Mouse (Mus musculus) kidney, adult 9 months (tissue): Measurements from ENCODE around the gene Lhx1.

ENCODE experiments used
- DNase-seq: peaks from one replicate; pipeline ENCODE4 v3.0.0; 2022

Gene Lhx1

GRCm38 (mm10) chr11:84524511-84525270 lies 644 bp downstream of the Lhx1 start:
- peak; percentile 31 for DNase-seq

GRCm38 (mm10) chr11:84523841-84524510 lies 1.4 kb downstream of the Lhx1 start:
- DNase-seq: peak; percentile 56

- DNase-seq: peak; percentile 46
These were observed 2.0 kb downstream of the Lhx1 start for GRCm38 (mm10) chr11:84523321-84523831.

GRCm38 (mm10) chr11:84522577-84523320 lies 2.6 kb downstream of the Lhx1 start:
- peak; percentile 77 for DNase-seq

- DNase-seq: peak; percentile 7
These were observed 3.5 kb downstream of the Lhx1 start for GRCm38 (mm10) chr11:84521751-84522299.

- DNase-seq: no peak
These were observed 4.3 kb downstream of the Lhx1 start for GRCm38 (mm10) chr11:84521071-84521390.

- no peak for DNase-seq
These were observed 4.9 kb downstream of the Lhx1 start for GRCm38 (mm10) chr11:84520269-84521070.

GRCm38 (mm10) chr11:84519576-84520268 lies 5.6 kb downstream of the Lhx1 start:
- peak; percentile 7 for DNase-seq

- peak; percentile 13 for DNase-seq
These were observed 6.3 kb downstream of the Lhx1 start for GRCm38 (mm10) chr11:84519036-84519435.

- DNase-seq: no peak
These were observed 7.1 kb downstream of the Lhx1 start for GRCm38 (mm10) chr11:84518261-84518660.

GRCm38 (mm10) chr11:84517431-84517830 lies 7.9 kb downstream of the Lhx1 start:
- DNase-seq: no peak

- no peak for DNase-seq
These were observed 8.7 kb downstream of the Lhx1 start for GRCm38 (mm10) chr11:84516501-84517240.

GRCm38 (mm10) chr11:84513171-84514116 lies 11.9 kb downstream of the Lhx1 start, which contains the start of gene Aatf:
Aatf (minus strand) TSS chr11:84513522.
- peak; percentile 98 for DNase-seq

GRCm38 (mm10) chr11:84512031-84512430 lies 13.3 kb downstream of the Lhx1 start:
- no peak for DNase-seq

GRCm38 (mm10) chr11:84504296-84504695 lies 21.0 kb downstream of the Lhx1 start:
- DNase-seq: no peak

GRCm38 (mm10) chr11:84497944-84498343 lies 27.4 kb downstream of the Lhx1 start:
- peak; percentile 38 for DNase-seq

- no peak for DNase-seq
These were observed 28.4 kb downstream of the Lhx1 start for GRCm38 (mm10) chr11:84496901-84497300.

GRCm38 (mm10) chr11:84495774-84496173 lies 29.6 kb downstream of the Lhx1 start:
- DNase-seq: no peak

- DNase-seq: peak; percentile 7
These were observed 43.7 kb downstream of the Lhx1 start for GRCm38 (mm10) chr11:84481661-84482060.

GRCm38 (mm10) chr11:84480451-84480850 lies 44.9 kb downstream of the Lhx1 start:
- no peak for DNase-seq
